Mouse (Mus musculus) thymus, postnatal 0 days (tissue): ENCODE data around the gene D16Ertd472e. TPM values are rescaled to one million over a fixed set of nuclear protein-coding genes. Genes with fewer than 3 reads are reported as not detected.
A peak's percentile ranks its signal among the peaks of the same experiment; 100 is the strongest.
"Not testable (repeated sequence)": the region's sequence is repeated elsewhere in the genome, so short reads cannot be mapped to it uniquely, and the experiment has no call there.

Experiments used
- DNase-seq: peaks from one replicate; pipeline ENCODE4 v3.0.0-alpha.2; 2015; ENCODE audit warnings: low spot score
- polyA plus RNA-seq: library from polyadenylated mRNA; unstranded; fragments of >200 nt; fragmentation: Nextera tagmentation; extraction: Ambion mirVana; gene quantifications from 2 replicates; pipeline ENCODE4 v1.2.1, GENCODE M21; 2015

Gene D16Ertd472e
- polyA plus RNA-seq, 1 experiment from 2014 or later, result 63.7 TPM

- DNase-seq, result no peak
These were observed 3.5 kb downstream of the D16Ertd472e start for GRCm38 (mm10) chr16:78573016-78573415.

GRCm38 (mm10) chr16:78564110-78564821, 12.2 kb downstream of the D16Ertd472e start:
- no peak for DNase-seq

- peak; percentile 86 for DNase-seq
These were observed 13.2 kb downstream of the D16Ertd472e start for GRCm38 (mm10) chr16:78563093-78563971.

GRCm38 (mm10) chr16:78560627-78561026, 15.9 kb downstream of the D16Ertd472e start:
- DNase-seq, result no peak

- peak; percentile 91 for DNase-seq
These were observed 16.4 kb downstream of the D16Ertd472e start for GRCm38 (mm10) chr16:78560063-78560462.

GRCm38 (mm10) chr16:78557573-78557972, 18.9 kb downstream of the D16Ertd472e start:
- DNase-seq, result peak; percentile 70

GRCm38 (mm10) chr16:78554911-78555648, 21.4 kb downstream of the D16Ertd472e start:
- DNase-seq, result no peak

- peak; percentile 48 for DNase-seq
These were observed 29.1 kb downstream of the D16Ertd472e start for GRCm38 (mm10) chr16:78547367-78547766.

GRCm38 (mm10) chr16:78546529-78546928, 30.0 kb downstream of the D16Ertd472e start:
- peak; percentile 79 for DNase-seq

GRCm38 (mm10) chr16:78540376-78541246, 35.9 kb downstream of the D16Ertd472e start:
- peak; percentile 79 for DNase-seq

DNA sequence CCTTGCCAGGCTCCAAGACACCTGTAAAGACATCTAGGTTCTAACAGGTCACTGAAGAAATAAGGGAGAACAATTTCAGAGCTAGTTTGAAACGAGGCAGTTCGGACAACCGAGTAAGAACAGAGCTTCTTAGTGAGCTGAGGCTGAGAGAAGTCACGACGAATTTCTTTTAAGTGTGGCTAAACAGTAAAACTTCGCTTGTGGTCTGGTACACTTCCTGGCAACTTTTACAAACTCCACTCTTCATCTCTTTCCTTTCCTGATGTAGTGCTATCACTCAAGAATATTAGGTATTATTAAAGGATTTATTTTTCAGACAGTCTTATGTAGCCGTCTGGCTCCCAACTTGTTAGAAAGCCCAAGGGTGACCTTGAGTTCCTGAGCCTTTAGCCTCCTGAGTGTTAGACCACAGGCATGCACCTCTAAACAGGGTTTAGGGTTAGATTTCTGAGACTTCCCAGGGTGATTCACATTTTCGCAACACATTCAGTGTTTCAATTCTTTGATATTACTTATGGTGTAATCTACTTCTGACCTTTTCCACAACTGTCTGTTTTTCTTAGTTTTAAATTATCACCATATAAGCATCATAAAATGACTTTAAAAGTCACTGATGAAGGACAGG, 38.6 kb downstream of the D16Ertd472e start:
- DNase-seq, result peak; percentile 37

GRCm38 (mm10) chr16:78537322-78537721, 39.2 kb downstream of the D16Ertd472e start:
- DNase-seq, result no peak

DNA sequence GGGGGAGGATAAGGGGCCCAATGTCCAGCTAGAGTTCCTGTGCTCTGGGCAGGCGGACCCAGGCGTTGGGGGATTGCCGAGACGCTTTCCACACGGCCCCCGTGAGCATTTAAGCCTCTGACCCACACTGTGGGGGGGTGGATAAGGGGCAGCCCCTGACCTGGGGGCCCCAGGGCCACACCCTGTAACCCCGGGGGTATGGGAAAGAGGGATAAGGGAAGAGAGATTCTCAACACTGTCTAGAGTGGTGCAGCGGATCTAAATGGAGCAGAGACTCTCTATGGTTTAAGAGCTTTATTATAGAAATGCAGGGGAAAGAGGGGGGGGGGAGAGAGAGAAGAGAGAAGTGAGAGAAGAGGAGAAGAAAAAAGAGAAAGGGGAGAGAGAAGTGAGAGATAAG, 42.0 kb downstream of the D16Ertd472e start:
- DNase-seq, result no peak

GRCm38 (mm10) chr16:78531957-78532605, 44.4 kb downstream of the D16Ertd472e start:
- DNase-seq, result peak; percentile 63

DNA sequence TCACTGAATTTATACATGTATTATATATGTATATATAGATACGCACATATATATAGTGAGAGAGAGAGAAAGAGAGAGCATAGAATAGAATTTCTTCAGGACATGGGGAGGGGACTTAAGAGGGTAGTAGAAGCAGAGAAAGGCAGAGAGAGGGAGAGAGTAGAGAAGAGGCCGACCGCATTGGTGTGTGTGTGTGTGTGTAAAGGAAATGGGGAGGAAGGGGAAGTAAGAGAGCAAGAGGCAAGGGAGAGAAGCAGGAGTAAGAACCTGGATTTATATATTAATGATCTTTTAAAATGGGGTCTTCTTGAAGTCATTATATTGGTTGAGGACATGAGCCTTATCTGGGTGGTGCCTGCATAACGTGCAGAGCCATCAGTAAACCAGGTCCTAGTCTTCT, 53.5 kb downstream of the D16Ertd472e start:
- no peak for DNase-seq

GRCm38 (mm10) chr16:78518697-78519096, 57.8 kb downstream of the D16Ertd472e start:
- DNase-seq, result no peak

DNA sequence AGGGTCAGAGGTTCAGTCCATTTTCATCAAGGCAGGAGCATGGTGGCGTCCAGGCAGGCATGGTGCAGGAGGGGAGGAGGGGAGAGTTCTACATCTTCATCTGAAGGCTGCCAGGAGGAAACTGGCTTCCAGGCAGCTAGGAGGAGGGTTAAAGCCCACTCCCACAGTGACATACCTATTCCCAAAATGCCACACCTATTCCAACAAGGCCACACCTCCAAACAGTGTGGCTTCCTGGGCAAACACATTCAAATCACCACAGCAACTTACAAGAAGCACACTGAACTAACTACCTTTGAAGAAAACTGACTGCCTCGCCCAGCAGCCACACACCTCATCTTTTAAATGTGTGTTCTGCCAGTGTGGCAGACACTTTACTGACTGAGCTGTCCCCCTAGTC, 59.3 kb downstream of the D16Ertd472e start:
- DNase-seq, result no peak

GRCm38 (mm10) chr16:78511526-78511925, 65.0 kb downstream of the D16Ertd472e start:
- DNase-seq, result no peak

GRCm38 (mm10) chr16:78502492-78502891, 74.0 kb downstream of the D16Ertd472e start:
- no peak for DNase-seq

- DNase-seq, result not testable (repeated sequence)
These were observed 83.8 kb downstream of the D16Ertd472e start for GRCm38 (mm10) chr16:78492696-78493095.
